Mouse (Mus musculus) monocyte, adult 59 days (primary cell): ENCODE results near the gene Lrrc8e. TPM values are rescaled to one million over a fixed set of nuclear protein-coding genes. Genes with fewer than 3 reads are reported as not detected.

Experiments
- total RNA-seq, 2 experiments: library from RNA; stranded (reverse); gene quantifications; one replicate each; pipeline ENCODE4 v1.2.4; 2023

Lrrc8e gene
- not detected for total RNA-seq

GRCm38 (mm10) chr8:4226739-4227347, at the start of gene Lrrc8e:
Gene Lrrc8e (plus strand): TSS chr8:4226827.

GRCm38 (mm10) chr8:4216791-4217621, 9.6 kb upstream of the Lrrc8e start, which contains the start of gene Prr36:
Gene Prr36 (minus strand): TSS chr8:4217459.

GRCm38 (mm10) chr8:4238434-4239192, 12.0 kb downstream of the Lrrc8e start, which contains the start of the genes Map2k7 and Gm49320:
Gene Map2k7 (plus strand): TSS chr8:4238740.
Gene Gm49320 (plus strand): TSS chr8:4238865.

GRCm38 (mm10) chr8:4247951-4248540, 21.4 kb downstream of the Lrrc8e start, which contains the start of gene Tgfbr3l:
Gene Tgfbr3l (plus strand): TSS chr8:4248214.

GRCm38 (mm10) chr8:4252934-4253841, 26.6 kb downstream of the Lrrc8e start, which contains the start of gene Snapc2:
Gene Snapc2 (plus strand): TSS chr8:4253080.

GRCm38 (mm10) chr8:4259125-4259804, 32.6 kb downstream of the Lrrc8e start, which contains the start of gene Ctxn1:
Gene Ctxn1 (minus strand): TSS chr8:4259274.

GRCm38 (mm10) chr8:4275275-4276110, 48.9 kb downstream of the Lrrc8e start, which contains the start of gene Timm44:
Gene Timm44 (minus strand): TSS chr8:4275913.

Other genes starting within 250 kb of the Lrrc8e start
- gene Cd209f, start 121.0 kb upstream of the Lrrc8e start, total RNA-seq = not detected
- not detected for gene Cd209g, start 92.7 kb upstream of the Lrrc8e start, total RNA-seq
- gene Evi5l, start 60.3 kb upstream of the Lrrc8e start, total RNA-seq = 1 to 10 TPM; 9.8 TPM
- gene Prr36, start 9.4 kb upstream of the Lrrc8e start, total RNA-seq = not detected
- 10 to 100 TPM; 76.0 to 85.7 TPM for gene Map2k7, start 11.9 kb downstream of the Lrrc8e start, total RNA-seq
- not detected for gene Gm49320, start 12.0 kb downstream of the Lrrc8e start, total RNA-seq
- gene Tgfbr3l, start 21.4 kb downstream of the Lrrc8e start, total RNA-seq = 10 to 100 TPM in 1 of 2 experiments, 1 to 10 TPM in 1; 8.3 to 10.2 TPM
- gene Snapc2, start 26.3 kb downstream of the Lrrc8e start, total RNA-seq = 10 to 100 TPM in 1 of 2 experiments, 1 to 10 TPM in 1; 8.8 to 14.5 TPM
- 1 to 10 TPM in 1 of 2 experiments, under 1 TPM in 1; 0.94 to 1.2 TPM for gene Ctxn1, start 32.4 kb downstream of the Lrrc8e start, total RNA-seq
- 10 to 100 TPM; 52.5 to 54.7 TPM for gene Timm44, start 49.1 kb downstream of the Lrrc8e start, total RNA-seq
- 10 to 100 TPM; 20.0 to 23.1 TPM for gene Ccl25, start 98.4 kb downstream of the Lrrc8e start, total RNA-seq
- gene Elavl1, start 98.6 kb downstream of the Lrrc8e start, total RNA-seq = 10 to 100 TPM; 77.6 to 84.8 TPM